Mouse (Mus musculus): ENCODE data around the gene Lamc2. TPM values are rescaled to one million over a fixed set of nuclear protein-coding genes. Genes with fewer than 3 reads are reported as not detected.
A peak's percentile ranks its signal among the peaks of the same experiment; 100 is the strongest.

The Lamc2 gene
- 1.2 and 1.3 TPM in 2 replicates for polyA plus RNA-seq (2015; fragmentation: Nextera tagmentation; extraction: Ambion mirVana)

- H3K27ac ChIP-seq (replicated peaks): no peak within 1 kb of the TSS
- H3K27me3 ChIP-seq: peaks cover 21% of the 10 kb centered on the region
- H3K36me3 ChIP-seq: no peaks in the 10 kb centered on the region
- WGBS: 3% methylated on average over 46 of the region's 46 CpGs
- peak within 1 kb of the TSS; percentile 82 for H3K4me2 ChIP-seq (replicated peaks)
- ATAC-seq (replicated peaks): peak; percentile 60; the same call in 1 of the 2 replicates
- H3K9me3 ChIP-seq: no peaks in the 10 kb centered on the region
- H3K9ac ChIP-seq (replicated peaks): peak within 1 kb of the TSS; percentile 50
- peaks cover 13% of the 10 kb centered on the region for H3K4me1 ChIP-seq
- peak within 1 kb of the TSS; percentile 45 for H3K4me3 ChIP-seq
Observed at GRCm38 (mm10) chr1:153185828-153186803, at the start of gene Lamc2. Lamc2 (minus strand) TSS chr1:153186447.

GRCm38 (mm10) chr1:153235576-153235975 lies 49.3 kb upstream of the Lamc2 start:
- no peaks in the 10 kb centered on the region for H3K4me1 ChIP-seq
- H3K36me3 ChIP-seq: peaks cover 17% of the 10 kb centered on the region
- WGBS: 56% methylated on average over 4 of the region's 4 CpGs
- no peaks in the 10 kb centered on the region for H3K27me3 ChIP-seq
- no peak overlapping the region for H3K27ac ChIP-seq (replicated peaks)
- no peak overlapping the region for H3K4me2 ChIP-seq (replicated peaks)
- no peak for ATAC-seq (replicated peaks)
- H3K9me3 ChIP-seq: no peaks in the 10 kb centered on the region
- H3K9ac ChIP-seq (replicated peaks): no peak overlapping the region
- H3K4me3 ChIP-seq: no peak overlapping the region

GRCm38 (mm10) chr1:153231681-153232080 lies 45.4 kb upstream of the Lamc2 start:
- H3K9me3 ChIP-seq: no peaks in the 10 kb centered on the region
- no peak overlapping the region for H3K4me2 ChIP-seq (replicated peaks)
- no peak overlapping the region for H3K4me3 ChIP-seq
- no peaks in the 10 kb centered on the region for H3K27me3 ChIP-seq
- 93% methylated on average over 9 of the region's 9 CpGs for WGBS
- no peaks in the 10 kb centered on the region for H3K4me1 ChIP-seq
- peaks cover 52% of the 10 kb centered on the region for H3K36me3 ChIP-seq
- no peak overlapping the region for H3K9ac ChIP-seq (replicated peaks)
- ATAC-seq (replicated peaks): no peak
- H3K27ac ChIP-seq (replicated peaks): no peak overlapping the region

- no peak overlapping the region for H3K27ac ChIP-seq (replicated peaks)
- H3K4me3 ChIP-seq: no peak overlapping the region
- no peaks in the 10 kb centered on the region for H3K9me3 ChIP-seq
- H3K27me3 ChIP-seq: no peaks in the 10 kb centered on the region
- no peak for ATAC-seq (replicated peaks)
- H3K9ac ChIP-seq (replicated peaks): no peak overlapping the region
- H3K36me3 ChIP-seq: peaks cover 64% of the 10 kb centered on the region
- H3K4me2 ChIP-seq (replicated peaks): no peak overlapping the region
- H3K4me1 ChIP-seq: no peaks in the 10 kb centered on the region
- 64% methylated on average over 4 of the region's 4 CpGs for WGBS
Observed at GRCm38 (mm10) chr1:153227916-153228315, 41.7 kb upstream of the Lamc2 start.

- no peaks in the 10 kb centered on the region for H3K27me3 ChIP-seq
- no peaks in the 10 kb centered on the region for H3K9me3 ChIP-seq
- ATAC-seq (replicated peaks): no peak
- H3K4me2 ChIP-seq (replicated peaks): no peak overlapping the region
- H3K27ac ChIP-seq (replicated peaks): no peak overlapping the region
- H3K4me3 ChIP-seq: no peak overlapping the region
- no peaks in the 10 kb centered on the region for H3K4me1 ChIP-seq
- H3K9ac ChIP-seq (replicated peaks): no peak overlapping the region
- H3K36me3 ChIP-seq: peaks cover 60% of the 10 kb centered on the region
- 85% methylated on average over 8 of the region's 8 CpGs for WGBS
Observed at GRCm38 (mm10) chr1:153227096-153227495, 40.8 kb upstream of the Lamc2 start.

GRCm38 (mm10) chr1:153225786-153226725 lies 39.8 kb upstream of the Lamc2 start:
- H3K27me3 ChIP-seq: no peaks in the 10 kb centered on the region
- no peak for ATAC-seq (replicated peaks)
- 80% methylated on average over 21 of the region's 21 CpGs for WGBS
- H3K27ac ChIP-seq (replicated peaks): no peak overlapping the region
- peaks cover 64% of the 10 kb centered on the region for H3K36me3 ChIP-seq
- H3K4me2 ChIP-seq (replicated peaks): no peak overlapping the region
- no peaks in the 10 kb centered on the region for H3K4me1 ChIP-seq
- no peaks in the 10 kb centered on the region for H3K9me3 ChIP-seq
- H3K4me3 ChIP-seq: no peak overlapping the region
- H3K9ac ChIP-seq (replicated peaks): no peak overlapping the region

- no peak for ATAC-seq (replicated peaks)
- no peaks in the 10 kb centered on the region for H3K9me3 ChIP-seq
- no peak overlapping the region for H3K4me3 ChIP-seq
- H3K9ac ChIP-seq (replicated peaks): no peak overlapping the region
- H3K4me1 ChIP-seq: no peaks in the 10 kb centered on the region
- 85% methylated on average over 5 of the region's 5 CpGs for WGBS
- no peaks in the 10 kb centered on the region for H3K27me3 ChIP-seq
- H3K36me3 ChIP-seq: peaks cover 55% of the 10 kb centered on the region
- H3K27ac ChIP-seq (replicated peaks): no peak overlapping the region
- H3K4me2 ChIP-seq (replicated peaks): no peak overlapping the region
Observed at GRCm38 (mm10) chr1:153224331-153224730, 38.1 kb upstream of the Lamc2 start.

- H3K9ac ChIP-seq (replicated peaks): no peak overlapping the region
- no peaks in the 10 kb centered on the region for H3K27me3 ChIP-seq
- peaks cover 19% of the 10 kb centered on the region; the same call in 1 of the 2 replicates for H3K36me3 ChIP-seq
- H3K4me2 ChIP-seq (replicated peaks): no peak overlapping the region
- WGBS: 48% methylated on average over 9 of the region's 9 CpGs
- no peak overlapping the region for H3K4me3 ChIP-seq
- no peaks in the 10 kb centered on the region for H3K4me1 ChIP-seq
- peak; percentile 41; the same call in 1 of the 2 replicates for ATAC-seq (replicated peaks)
- H3K9me3 ChIP-seq: no peaks in the 10 kb centered on the region
- no peak overlapping the region for H3K27ac ChIP-seq (replicated peaks)
Observed at GRCm38 (mm10) chr1:153219376-153219775, 33.1 kb upstream of the Lamc2 start.

GRCm38 (mm10) chr1:153216516-153216915 lies 30.3 kb upstream of the Lamc2 start:
- peaks cover 9% of the 10 kb centered on the region; the same call in 1 of the 2 replicates for H3K36me3 ChIP-seq
- no peak overlapping the region for H3K9ac ChIP-seq (replicated peaks)
- no peaks in the 10 kb centered on the region for H3K27me3 ChIP-seq
- 81% methylated on average over 4 of the region's 4 CpGs for WGBS
- no peaks in the 10 kb centered on the region for H3K4me1 ChIP-seq
- no peak for ATAC-seq (replicated peaks)
- no peak overlapping the region for H3K4me2 ChIP-seq (replicated peaks)
- no peak overlapping the region for H3K27ac ChIP-seq (replicated peaks)
- H3K4me3 ChIP-seq: no peak overlapping the region
- no peaks in the 10 kb centered on the region for H3K9me3 ChIP-seq

- no peak overlapping the region for H3K27ac ChIP-seq (replicated peaks)
- H3K27me3 ChIP-seq: no peaks in the 10 kb centered on the region
- H3K4me1 ChIP-seq: no peaks in the 10 kb centered on the region
- H3K4me3 ChIP-seq: no peak overlapping the region
- no peak overlapping the region for H3K4me2 ChIP-seq (replicated peaks)
- peaks cover under 1% of the 10 kb centered on the region; the same call in 1 of the 2 replicates for H3K36me3 ChIP-seq
- no peaks in the 10 kb centered on the region for H3K9me3 ChIP-seq
- no peak for ATAC-seq (replicated peaks)
- H3K9ac ChIP-seq (replicated peaks): no peak overlapping the region
- WGBS: 80% methylated on average over 5 of the region's 5 CpGs
Observed at GRCm38 (mm10) chr1:153215676-153216075, 29.4 kb upstream of the Lamc2 start.

- Histone ChIP-seq H3K4me3 (no peak overlapping the region), H3K9me3 (no peaks in the 10 kb centered on the region), H3K9ac (replicated peaks) (no peak overlapping the region), H3K4me1 (no peaks in the 10 kb centered on the region), H3K36me3 (no peaks in the 10 kb centered on the region), H3K4me2 (replicated peaks) (no peak overlapping the region), H3K27me3 (no peaks in the 10 kb centered on the region), H3K27ac (replicated peaks) (no peak overlapping the region)
- ATAC-seq (replicated peaks): no peak
- 57% methylated on average over 4 of the region's 4 CpGs for WGBS
Observed at GRCm38 (mm10) chr1:153210992-153211391, 24.7 kb upstream of the Lamc2 start.

- Histone ChIP-seq H3K4me2 (replicated peaks) (no peak overlapping the region), H3K27me3 (no peaks in the 10 kb centered on the region), H3K27ac (replicated peaks) (no peak overlapping the region), H3K9me3 (no peaks in the 10 kb centered on the region), H3K9ac (replicated peaks) (no peak overlapping the region), H3K4me1 (no peaks in the 10 kb centered on the region), H3K36me3 (no peaks in the 10 kb centered on the region), H3K4me3 (no peak overlapping the region)
- 80% methylated on average over 2 of the region's 2 CpGs for WGBS
- ATAC-seq (replicated peaks): no peak
Observed at GRCm38 (mm10) chr1:153210198-153210597, 24.0 kb upstream of the Lamc2 start.
